Mouse (Mus musculus) granulocyte monocyte progenitor cell, adult 5-6 weeks (primary cell): ENCODE data around the gene Agmat. TPM values are rescaled to one million over a fixed set of nuclear protein-coding genes. Genes with fewer than 3 reads are reported as not detected.
"Not testable (repeated sequence)": the region's sequence is repeated elsewhere in the genome, so short reads cannot be mapped to it uniquely, and the experiment has no call there.

ENCODE experiments used
- ATAC-seq: replicated peaks from 2 replicates; pipeline ENCODE4 v1.8.0; 2016; ENCODE audit warnings: mild to moderate bottlenecking, moderate TSS enrichment, inconsistent platforms; ENCODE audit not compliant: poor library complexity, severe bottlenecking
- total RNA-seq, 2 experiments: library from RNA; stranded (forward) in 1 of 2; stranded (reverse) in 1 of 2; fragments of 200-712, 200-1000 nt in 1 of 2; fragments of >200 nt in 1 of 2; fragmentation: Nextera tagmentation in 1 of 2; gene quantifications; 2 replicates each; pipeline ENCODE4 v1.2.3; 2014 to 2017

Gene Agmat
- total RNA-seq, 2 experiments from 2014 or later: not detected

- ATAC-seq: no peak
These were observed 23.2 kb downstream of the Agmat start for GRCm38 (mm10) chr4:141769501-141770160.

- peak; percentile 20; the same call in 1 of the 2 replicates for ATAC-seq
These were observed 25.4 kb downstream of the Agmat start for GRCm38 (mm10) chr4:141771823-141772222.

- ATAC-seq: not testable (repeated sequence)
These were observed 26.5 kb downstream of the Agmat start for GRCm38 (mm10) chr4:141773019-141773418.

- no peak for ATAC-seq
These were observed 33.4 kb downstream of the Agmat start for GRCm38 (mm10) chr4:141779828-141780227.

- no peak for ATAC-seq
These were observed 34.9 kb downstream of the Agmat start for GRCm38 (mm10) chr4:141781201-141781985.

GRCm38 (mm10) chr4:141784835-141785234, 38.4 kb downstream of the Agmat start:
- no peak for ATAC-seq

- ATAC-seq: no peak
These were observed 39.7 kb downstream of the Agmat start for GRCm38 (mm10) chr4:141786141-141786540.

- ATAC-seq: no peak
These were observed 40.6 kb downstream of the Agmat start for GRCm38 (mm10) chr4:141787046-141787445.

GRCm38 (mm10) chr4:141787462-141787861, 41.0 kb downstream of the Agmat start:
- ATAC-seq: no peak

GRCm38 (mm10) chr4:141789564-141790218, 43.2 kb downstream of the Agmat start:
- ATAC-seq: no peak

- ATAC-seq: peak; percentile 70
These were observed 44.1 kb downstream of the Agmat start, which contains the start of gene Dnajc16 for GRCm38 (mm10) chr4:141790524-141790990. TSS of gene Dnajc16 (minus strand) at chr4:141790931.

- no peak for ATAC-seq
These were observed 45.0 kb downstream of the Agmat start for GRCm38 (mm10) chr4:141791486-141791885.

- ATAC-seq: no peak
These were observed 45.5 kb downstream of the Agmat start for GRCm38 (mm10) chr4:141791951-141792350.

- ATAC-seq: peak; percentile 2
These were observed 46.2 kb downstream of the Agmat start for GRCm38 (mm10) chr4:141792554-141793281.

GRCm38 (mm10) chr4:141793282-141794151, 47.0 kb downstream of the Agmat start, which contains the start of gene Casp9:
TSS of gene Casp9 (plus strand) at chr4:141793612.
- ATAC-seq: peak; percentile 66

- no peak for ATAC-seq
These were observed 47.7 kb downstream of the Agmat start for GRCm38 (mm10) chr4:141794152-141794535.

GRCm38 (mm10) chr4:141796356-141796755, 49.9 kb downstream of the Agmat start:
- no peak for ATAC-seq

- no peak for ATAC-seq
These were observed 50.5 kb downstream of the Agmat start for GRCm38 (mm10) chr4:141796954-141797353.

GRCm38 (mm10) chr4:141797545-141797944, 51.1 kb downstream of the Agmat start:
- no peak for ATAC-seq
